Mouse (Mus musculus) left cerebral cortex, adult 18-20 months (tissue): ENCODE data around the gene Svs2. TPM values are rescaled to one million over a fixed set of nuclear protein-coding genes. Genes with fewer than 3 reads are reported as not detected.

Source experiments
- total RNA-seq, 2 experiments: library from RNA; stranded (reverse); gene quantifications; 2 replicates each; pipeline ENCODE4 v1.2.3; 2021

The Svs2 gene
- total RNA-seq, 2 experiments from 2014 or later = not detected

Other genes with a start within 250 kb of the Svs2 start
- gene Ywhab, start 243.5 kb downstream of the Svs2 start, total RNA-seq = 100 to 1,000 TPM; 469 to 487 TPM
- 1 to 10 TPM in 1 of 2 experiments, under 1 TPM in 1; 0.51 to 1.3 TPM for gene Pabpc1l, start 213.0 kb downstream of the Svs2 start, total RNA-seq
- 10 to 100 TPM; 37.9 to 41.2 TPM for gene Stk4, start 168.1 kb downstream of the Svs2 start, total RNA-seq
- gene Tomm34, start 167.3 kb downstream of the Svs2 start, total RNA-seq = 10 to 100 TPM; 88.4 to 88.7 TPM
- 10 to 100 TPM; 21.8 to 23.2 TPM for gene Kcns1, start 67.4 kb downstream of the Svs2 start, total RNA-seq
- gene Wfdc5, start 55.7 kb downstream of the Svs2 start, total RNA-seq = not detected
- not detected for gene Wfdc12, start 47.9 kb downstream of the Svs2 start, total RNA-seq
- gene Wfdc15a, start 38.3 kb downstream of the Svs2 start, total RNA-seq = not detected
- gene Wfdc15b, start 16.8 kb downstream of the Svs2 start, total RNA-seq = not detected
- not detected for gene Svs3b, start 18.2 kb upstream of the Svs2 start, total RNA-seq
- gene Svs4, start 40.0 kb upstream of the Svs2 start, total RNA-seq = not detected
- not detected for gene Svs3a, start 50.8 kb upstream of the Svs2 start, total RNA-seq
- gene Svs6, start 78.3 kb upstream of the Svs2 start, total RNA-seq = not detected
- gene Svs5, start 94.3 kb upstream of the Svs2 start, total RNA-seq = not detected
- gene Slpi, start 150.6 kb upstream of the Svs2 start, total RNA-seq = under 1 TPM in 1 of 2 experiments, not detected in 1; 0.82 TPM
- gene Rbpjl, start 164.7 kb upstream of the Svs2 start, total RNA-seq = under 1 TPM; 0.33 to 0.56 TPM
- 1 to 10 TPM; 8.4 to 8.5 TPM for gene Matn4, start 166.7 kb upstream of the Svs2 start, total RNA-seq
- gene Sdc4, start 205.4 kb upstream of the Svs2 start, total RNA-seq = 10 to 100 TPM; 72.7 to 80.1 TPM
- gene Sys1, start 218.5 kb upstream of the Svs2 start, total RNA-seq = 10 to 100 TPM; 43.5 to 44.6 TPM
- gene Gm20458, start 222.5 kb upstream of the Svs2 start, total RNA-seq = 1 to 10 TPM; 2.0 to 6.4 TPM
- not detected for gene Trp53tg5, start 235.3 kb upstream of the Svs2 start, total RNA-seq
- 100 to 1,000 TPM; 108 to 126 TPM for gene Dbndd2, start 247.6 kb upstream of the Svs2 start, total RNA-seq